Mouse (Mus musculus) effector memory CD4-positive, alpha-beta T cell, adult 7 months (primary cell): ENCODE data around the gene Vwa2. TPM values are rescaled to one million over a fixed set of nuclear protein-coding genes. Genes with fewer than 3 reads are reported as not detected.

Experiments
- polyA plus RNA-seq: library from polyadenylated mRNA; unstranded; fragments of 100-300 nt; shearing (Covaris generic); gene quantifications from one replicate; pipeline ENCODE4 v1.2.1, GENCODE M21; 2017

The Vwa2 gene
- polyA plus RNA-seq = not detected

GRCm38 (mm10) chr19:56873816-56874600 lies at the start of gene Vwa2:
TSS of gene Vwa2 (plus strand) at chr19:56874249.

GRCm38 (mm10) chr19:56826047-56826631 lies 47.9 kb upstream of the Vwa2 start, which contains the start of gene Tdrd1:
TSS of gene Tdrd1 (plus strand) at chr19:56826209.

Other genes with a start within 250 kb of the Vwa2 start
- gene Adrb1, start 152.1 kb upstream of the Vwa2 start, polyA plus RNA-seq = 1.8 TPM
- gene Ccdc186, start 52.1 kb upstream of the Vwa2 start, polyA plus RNA-seq = 23.0 TPM
- not detected for gene Tdrd1, start 48.0 kb upstream of the Vwa2 start, polyA plus RNA-seq
- gene Afap1l2, start 134.0 kb downstream of the Vwa2 start, polyA plus RNA-seq = not detected